Mouse (Mus musculus): ENCODE data around the gene Cdkl2.

DNA sequence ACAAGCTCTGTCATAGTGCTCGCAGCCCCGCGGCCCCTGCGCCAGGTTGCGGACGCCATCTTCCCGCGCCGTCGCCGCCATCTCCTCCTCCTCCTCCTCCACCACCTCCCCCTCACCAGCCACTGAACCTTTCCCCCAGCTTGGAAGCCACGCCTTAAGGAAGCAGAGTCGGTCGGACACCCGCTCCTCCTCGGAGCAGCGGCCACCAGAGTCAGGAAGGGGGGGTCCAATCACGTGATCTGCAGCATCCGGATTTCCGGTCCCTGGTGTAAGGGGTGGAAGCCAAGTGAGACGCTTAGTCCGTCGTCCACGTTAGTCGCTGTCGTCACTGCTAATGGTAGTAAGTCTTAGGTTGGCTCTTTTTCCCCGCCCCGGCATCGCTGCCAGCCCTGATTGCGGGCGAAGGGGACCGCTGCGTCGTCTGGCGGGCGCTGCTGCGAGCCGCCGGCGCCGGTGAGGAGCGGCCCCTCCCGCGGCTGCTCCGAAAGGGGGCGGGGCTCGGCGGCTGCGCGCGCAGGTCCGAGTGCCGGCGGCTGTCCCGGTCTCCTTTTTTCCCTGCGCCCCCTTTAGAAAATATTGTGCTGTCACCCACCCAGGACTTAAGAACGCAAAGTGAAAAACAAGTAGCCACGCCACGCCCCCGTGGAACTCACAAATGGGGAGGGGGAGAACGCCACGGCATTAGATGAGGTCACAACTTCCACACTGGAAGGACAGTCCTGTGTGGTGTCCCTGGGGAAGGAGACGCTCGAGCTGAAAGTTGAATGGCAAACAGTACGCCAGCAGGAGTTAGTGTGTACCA, 80.8 kb downstream of the Cdkl2 start, which contains the start of gene Rchy1:
- TF ChIP-seq CTCF (conservative IDR thresholded peaks at IDR 0.05; ENCODE audit: insufficient read depth, insufficient read length, low read depth, low read length) (no peak), POLR2A (IDR thresholded peaks at IDR 0.05; ENCODE audit: low read depth, low read length) (peak; percentile 66)

All from kidney, adult 2 months (tissue).